Mouse (Mus musculus) hindbrain, embryonic 10.5 days (tissue): ENCODE measurements around the gene Mrpl2. TPM values are rescaled to one million over a fixed set of nuclear protein-coding genes. Genes with fewer than 3 reads are reported as not detected.

Experiments used
- DNase-seq: peaks from one replicate; pipeline ENCODE4 v3.0.0-alpha.2; 2017; ENCODE audit warnings: low spot score
- H3K27ac ChIP-seq: fragments of 300-500 bp; sonication (generic); 2 replicates; pipeline ENCODE4 v1.5.1; 2016; ENCODE audit warnings: mild to moderate bottlenecking, moderate library complexity
- H3K27me3 ChIP-seq: fragments of 300-500 bp; sonication (generic); 2 replicates; pipeline ENCODE4 v1.6.1; 2016; ENCODE audit warnings: mild to moderate bottlenecking; ENCODE audit not compliant: poor library complexity, insufficient read depth, severe bottlenecking
- H3K36me3 ChIP-seq: fragments of 300-500 bp; sonication (generic); 2 replicates; pipeline ENCODE4 v1.6.1; 2016; ENCODE audit warnings: mild to moderate bottlenecking, moderate library complexity
- H3K4me1 ChIP-seq: fragments of 300-500 bp; sonication (generic); replicated peaks from 2 replicates; pipeline ENCODE4 v1.6.1; 2016; ENCODE audit warnings: mild to moderate bottlenecking
- H3K4me3 ChIP-seq: fragments of 300-500 bp; sonication (generic); 2 replicates; pipeline ENCODE4 v1.5.1; 2016; ENCODE audit warnings: mild to moderate bottlenecking, moderate library complexity
- H3K9me3 ChIP-seq: fragments of 300-500 bp; sonication (generic); 2 replicates; pipeline ENCODE4 v1.6.1; 2016; ENCODE audit warnings: mild to moderate bottlenecking, moderate library complexity
- WGBS: fragments of 180-500 bp; shearing (Covaris S2); methylation state at CpG from one replicate; pipeline ENCODE4 v1.1.7; 2016; 5-methylcytosine and 5-hydroxymethylcytosine counted together
- polyA plus RNA-seq: library from polyadenylated mRNA; unstranded; fragments of >200 nt; fragmentation: Nextera tagmentation; extraction: Ambion mirVana; gene quantifications from 2 replicates; pipeline ENCODE4 v1.2.1, GENCODE M21; 2016

The Mrpl2 gene
- polyA plus RNA-seq, 1 experiment from 2014 or later = 115 TPM

GRCm38 (mm10) chr17:46680760-46681373 lies 34.8 kb downstream of the Mrpl2 start, which contains the start of gene Klhdc3:
TSS of gene Klhdc3 (minus strand) at chr17:46680914.
- Histone ChIP-seq H3K4me3 (peak within 1 kb of the TSS; percentile 91), H3K36me3 (peaks cover 61% of the 10 kb centered on the region), H3K9me3 (no peaks in the 10 kb centered on the region), H3K27ac (peak within 1 kb of the TSS; percentile 92), H3K27me3 (no peaks in the 10 kb centered on the region), H3K4me1 (peaks cover 45% of the 10 kb centered on the region)
- under 1% methylated on average over 49 of the region's 49 CpGs for WGBS
- DNase-seq = peak; percentile 100

DNA sequence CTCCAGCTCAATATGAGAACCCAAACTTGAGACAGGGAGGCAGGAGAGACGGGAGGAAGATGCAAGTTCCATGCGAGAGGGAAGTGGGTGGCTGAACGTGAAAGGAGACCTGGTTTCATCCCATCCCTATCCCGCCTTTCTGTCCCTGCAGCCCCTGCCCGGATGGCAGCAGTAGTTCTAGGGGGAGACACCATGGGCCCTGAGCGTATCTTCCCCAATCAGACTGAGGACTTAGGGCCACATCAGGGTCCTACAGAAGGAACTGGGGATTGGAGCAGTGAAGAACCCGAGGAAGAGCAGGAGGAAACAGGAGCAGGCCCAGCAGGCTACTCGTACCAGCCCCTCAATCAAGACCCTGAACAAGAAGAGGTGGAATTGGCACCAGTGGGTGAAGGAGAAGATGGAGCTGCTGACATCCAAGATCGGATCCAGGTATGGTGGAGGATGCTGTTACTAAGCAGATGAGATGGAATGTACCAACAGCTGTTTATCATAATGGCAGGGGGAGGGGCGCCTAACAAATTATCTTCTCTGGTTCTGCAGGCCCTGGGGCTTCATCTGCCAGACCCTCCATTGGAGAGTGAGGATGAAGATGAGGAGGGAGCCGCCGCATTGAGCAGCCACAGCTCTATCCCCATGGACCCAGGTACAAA lies 35.6 kb downstream of the Mrpl2 start:
- Histone ChIP-seq H3K27me3 (no peaks in the 10 kb centered on the region), H3K4me3 (peak overlapping the region; percentile 91), H3K9me3 (no peaks in the 10 kb centered on the region), H3K4me1 (peaks cover 42% of the 10 kb centered on the region), H3K36me3 (peaks cover 61% of the 10 kb centered on the region), H3K27ac (peak overlapping the region; percentile 92)
- 29% methylated on average over 12 of the region's 12 CpGs for WGBS
- no peak for DNase-seq

DNA sequence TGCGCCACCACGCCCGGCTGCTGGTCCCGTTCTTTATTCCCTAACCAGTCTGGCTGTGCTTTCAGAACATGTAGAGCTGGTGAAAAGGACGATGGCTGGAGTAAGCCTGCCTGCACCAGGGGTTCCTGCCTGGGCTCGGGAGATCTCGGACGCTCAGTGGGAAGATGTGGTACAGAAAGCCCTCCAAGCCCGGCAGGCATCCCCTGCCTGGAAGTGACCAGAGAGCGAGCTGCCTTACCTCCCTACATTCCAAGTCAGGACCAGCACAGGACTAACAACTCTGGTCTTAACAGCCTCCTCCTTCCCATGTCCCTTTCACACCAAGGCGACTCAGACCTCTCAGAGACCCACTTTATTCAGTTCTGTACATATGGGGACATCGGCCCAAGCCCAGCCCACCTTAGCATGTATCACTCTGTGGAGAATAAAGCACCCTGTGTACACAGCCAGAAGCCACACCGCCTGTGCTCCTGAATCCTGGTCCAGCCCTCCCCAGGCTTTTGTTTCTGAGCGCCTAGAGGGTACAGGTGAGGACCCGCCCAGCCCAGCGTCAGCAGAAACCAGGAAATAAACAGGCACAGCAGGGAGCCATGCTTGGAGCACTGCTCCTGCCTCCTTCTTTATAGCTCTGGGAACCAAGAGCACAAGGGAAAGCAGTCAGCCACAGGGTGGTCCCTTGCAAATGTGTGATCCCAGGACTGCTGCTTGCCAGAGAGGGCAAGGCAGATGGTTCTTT lies 36.8 kb downstream of the Mrpl2 start:
- WGBS = 84% methylated on average over 16 of the region's 16 CpGs
- H3K36me3 ChIP-seq = peaks cover 61% of the 10 kb centered on the region
- peaks cover 42% of the 10 kb centered on the region for H3K4me1 ChIP-seq
- H3K9me3 ChIP-seq = no peaks in the 10 kb centered on the region
- no peak overlapping the region for H3K4me3 ChIP-seq
- no peak overlapping the region for H3K27ac ChIP-seq
- H3K27me3 ChIP-seq = no peaks in the 10 kb centered on the region
- DNase-seq = no peak

- no peak overlapping the region for H3K27ac ChIP-seq
- 93% methylated on average over 6 of the region's 6 CpGs for WGBS
- no peaks in the 10 kb centered on the region for H3K27me3 ChIP-seq
- H3K9me3 ChIP-seq = no peaks in the 10 kb centered on the region
- DNase-seq = no peak
- peaks cover 81% of the 10 kb centered on the region for H3K36me3 ChIP-seq
- H3K4me1 ChIP-seq = peaks cover 14% of the 10 kb centered on the region
- no peak overlapping the region for H3K4me3 ChIP-seq
Measured at GRCm38 (mm10) chr17:46685913-46686312, 39.9 kb downstream of the Mrpl2 start.

DNA sequence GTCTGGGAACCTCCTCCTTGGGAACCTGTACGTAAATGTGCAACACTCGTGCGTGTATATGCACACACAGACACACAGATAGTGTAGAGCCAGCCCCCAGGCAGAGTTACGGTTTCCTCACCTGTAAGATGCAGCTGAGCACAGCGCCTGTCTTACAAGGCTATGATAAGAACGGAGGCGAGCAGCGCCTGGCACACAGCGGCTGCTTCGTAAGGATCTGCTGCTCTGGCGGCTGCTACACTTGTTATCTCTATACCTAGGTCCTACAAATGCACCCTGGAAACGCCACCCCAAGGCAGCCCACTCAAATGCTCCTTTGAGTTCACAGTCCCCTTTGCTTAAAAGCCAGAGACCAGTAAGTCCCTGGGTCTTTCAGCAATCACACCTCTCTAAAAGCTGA lies 44.6 kb downstream of the Mrpl2 start:
- Histone ChIP-seq H3K4me3 (no peak overlapping the region), H3K36me3 (peaks cover 81% of the 10 kb centered on the region), H3K27me3 (no peaks in the 10 kb centered on the region), H3K4me1 (no peaks in the 10 kb centered on the region), H3K27ac (no peak overlapping the region), H3K9me3 (no peaks in the 10 kb centered on the region)
- DNase-seq = no peak
- WGBS = 93% methylated on average over 12 of the region's 12 CpGs

DNA sequence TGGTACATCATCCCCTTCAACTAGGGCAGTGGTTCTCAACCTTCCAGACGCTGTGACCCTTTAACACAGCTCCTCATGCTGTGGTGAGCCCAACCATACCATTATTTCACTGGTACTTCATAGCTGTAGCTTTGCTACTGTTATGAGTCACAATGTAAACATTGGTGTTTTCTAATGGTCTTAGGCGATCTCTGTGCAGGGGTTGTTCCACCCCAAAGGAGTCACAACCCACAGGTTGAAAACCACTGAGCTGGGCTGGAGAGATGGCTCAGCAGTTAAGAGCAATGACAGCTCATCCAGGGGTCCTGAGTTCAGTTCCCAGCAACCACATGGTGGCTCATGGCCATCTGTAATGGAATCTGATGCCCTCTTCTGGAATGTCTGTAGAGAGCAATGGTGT lies 45.4 kb downstream of the Mrpl2 start:
- DNase-seq = no peak
- Histone ChIP-seq H3K4me3 (no peak overlapping the region), H3K27ac (no peak overlapping the region), H3K36me3 (peaks cover 81% of the 10 kb centered on the region), H3K27me3 (no peaks in the 10 kb centered on the region), H3K9me3 (no peaks in the 10 kb centered on the region), H3K4me1 (no peaks in the 10 kb centered on the region)
- 93% methylated on average over 2 of the region's 2 CpGs for WGBS

GRCm38 (mm10) chr17:46694517-46695063 lies 48.6 kb downstream of the Mrpl2 start:
- Histone ChIP-seq H3K27me3 (no peaks in the 10 kb centered on the region), H3K36me3 (peaks cover 83% of the 10 kb centered on the region), H3K27ac (no peak overlapping the region), H3K4me1 (no peaks in the 10 kb centered on the region), H3K4me3 (no peak overlapping the region), H3K9me3 (no peaks in the 10 kb centered on the region)
- WGBS = 78% methylated on average over 1 of the region's 1 CpGs
- no peak for DNase-seq

DNA sequence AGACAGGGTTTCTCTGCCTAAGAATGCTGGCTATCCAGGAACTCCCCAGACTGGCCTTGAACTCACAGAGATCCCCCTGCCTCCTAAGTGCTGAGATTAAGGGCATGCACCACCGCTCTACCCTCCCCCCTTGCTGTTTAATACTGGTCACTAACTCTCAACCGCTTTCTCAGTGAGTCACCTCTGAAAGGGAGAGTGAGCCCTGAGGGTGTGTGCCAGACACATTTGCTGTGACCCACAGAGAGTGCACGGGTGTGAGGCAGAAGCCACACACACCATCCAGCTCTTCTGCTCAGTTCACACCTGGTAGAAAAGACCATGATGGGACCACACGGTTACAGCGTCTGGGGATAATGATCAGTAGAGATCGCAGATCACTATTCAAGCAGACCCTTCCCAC lies 52.5 kb downstream of the Mrpl2 start:
- Histone ChIP-seq H3K4me1 (peaks cover 24% of the 10 kb centered on the region), H3K27ac (no peak overlapping the region), H3K9me3 (no peaks in the 10 kb centered on the region), H3K4me3 (no peak overlapping the region), H3K36me3 (peaks cover 76% of the 10 kb centered on the region), H3K27me3 (no peaks in the 10 kb centered on the region)
- WGBS = 93% methylated on average over 6 of the region's 6 CpGs
- no peak for DNase-seq

GRCm38 (mm10) chr17:46699245-46699644 lies 53.2 kb downstream of the Mrpl2 start:
- Histone ChIP-seq H3K36me3 (peaks cover 72% of the 10 kb centered on the region), H3K4me1 (peaks cover 31% of the 10 kb centered on the region), H3K27me3 (no peaks in the 10 kb centered on the region), H3K4me3 (no peak overlapping the region), H3K27ac (no peak overlapping the region), H3K9me3 (no peaks in the 10 kb centered on the region)
- DNase-seq = no peak
- 85% methylated on average over 5 of the region's 5 CpGs for WGBS

Other genes starting within 250 kb of the Mrpl2 start
- gene Crip3, start 217.3 kb upstream of the Mrpl2 start, polyA plus RNA-seq = 0.50 and 0.64 TPM in 2 replicates
- not detected in 2 replicates for gene Slc22a7, start 207.8 kb upstream of the Mrpl2 start, polyA plus RNA-seq
- 1.4 and 2.1 TPM in 2 replicates for gene Ttbk1, start 158.6 kb upstream of the Mrpl2 start, polyA plus RNA-seq
- gene Dnph1, start 149.5 kb upstream of the Mrpl2 start, polyA plus RNA-seq = 75.2 and 91.2 TPM in 2 replicates
- gene Cul9, start 99.8 kb upstream of the Mrpl2 start, polyA plus RNA-seq = 4.5 and 7.6 TPM in 2 replicates
- gene Srf, start 90.1 kb upstream of the Mrpl2 start, polyA plus RNA-seq = 5.9 and 7.8 TPM in 2 replicates
- gene Ptk7, start 16.7 kb upstream of the Mrpl2 start, polyA plus RNA-seq = 67.2 and 76.8 TPM in 2 replicates
- 35.3 and 38.1 TPM in 2 replicates for gene Klc4, start 207 bp upstream of the Mrpl2 start, polyA plus RNA-seq
- gene Cul7, start 4.1 kb downstream of the Mrpl2 start, polyA plus RNA-seq = 40.7 and 45.5 TPM in 2 replicates
- 65.7 and 67.5 TPM in 2 replicates for gene Rrp36, start 28.1 kb downstream of the Mrpl2 start, polyA plus RNA-seq
- gene Mea1, start 32.6 kb downstream of the Mrpl2 start, polyA plus RNA-seq = 178 and 214 TPM in 2 replicates
- 128 and 146 TPM in 2 replicates for gene Klhdc3, start 34.7 kb downstream of the Mrpl2 start, polyA plus RNA-seq
- gene Ppp2r5d, start 58.9 kb downstream of the Mrpl2 start, polyA plus RNA-seq = 137 and 148 TPM in 2 replicates
- gene Pex6, start 65.2 kb downstream of the Mrpl2 start, polyA plus RNA-seq = 24.4 and 25.7 TPM in 2 replicates
- 0.18 and 0.36 TPM in 2 replicates for gene Gnmt, start 82.9 kb downstream of the Mrpl2 start, polyA plus RNA-seq
- 65.8 and 73.6 TPM in 2 replicates for gene Cnpy3, start 106.0 kb downstream of the Mrpl2 start, polyA plus RNA-seq
- 0.43 and 0.62 TPM in 2 replicates for gene Ptcra, start 117.5 kb downstream of the Mrpl2 start, polyA plus RNA-seq
- 57.3 and 59.3 TPM in 2 replicates for gene 2310039H08Rik, start 126.4 kb downstream of the Mrpl2 start, polyA plus RNA-seq
- 164 and 209 TPM in 2 replicates for gene Rpl7l1, start 136.4 kb downstream of the Mrpl2 start, polyA plus RNA-seq
- gene Bicral, start 212.3 kb downstream of the Mrpl2 start, polyA plus RNA-seq = 3.8 and 4.2 TPM in 2 replicates
- 55.1 and 80.2 TPM in 2 replicates for gene Tbcc, start 244.5 kb downstream of the Mrpl2 start, polyA plus RNA-seq